Mouse (Mus musculus): Measurements from ENCODE around the gene Hoxd4. TPM values are rescaled to one million over a fixed set of nuclear protein-coding genes. Genes with fewer than 3 reads are reported as not detected.

Hoxd4 gene
- total and polyA plus RNA-seq, 2 experiments from 2014 or later, result not detected

DNA sequence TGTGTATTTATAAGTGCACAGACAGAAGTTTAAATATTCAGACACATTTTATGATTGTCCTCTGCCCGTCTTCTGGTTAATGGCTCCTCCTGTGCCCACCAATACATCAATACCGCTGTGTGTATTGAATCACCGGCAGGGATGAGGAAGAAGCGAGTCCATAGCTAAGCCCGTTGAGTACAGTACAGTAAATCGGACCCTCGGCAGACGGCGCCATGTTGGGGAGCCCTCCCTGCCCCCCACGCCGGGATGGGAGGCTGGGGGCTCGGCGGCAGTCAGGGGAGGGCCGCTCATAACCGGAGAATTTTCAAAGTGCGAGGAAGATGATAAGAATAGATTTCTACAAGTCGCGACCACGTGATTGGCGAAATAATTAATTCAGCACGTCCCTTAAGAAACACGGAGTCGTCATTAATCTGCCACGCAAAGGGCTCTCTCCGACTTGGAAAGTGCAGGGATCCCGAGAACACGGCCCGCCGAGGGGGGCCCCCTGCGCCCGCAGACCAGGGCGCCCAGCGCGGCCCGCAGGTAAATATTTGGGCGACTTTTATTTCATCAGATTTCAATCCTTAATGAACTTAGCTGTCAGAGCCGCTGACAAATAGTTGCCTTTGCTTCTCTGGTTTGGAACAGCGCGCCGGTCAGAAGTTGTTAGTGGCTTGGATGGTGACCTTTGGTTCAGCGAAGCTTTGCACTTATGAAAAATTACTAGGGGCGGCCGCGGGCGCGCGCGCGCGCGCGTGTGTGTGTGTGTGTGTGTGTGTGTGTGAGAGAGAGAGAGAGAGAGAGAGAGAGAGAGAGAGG lies 21.0 kb downstream of the Hoxd4 start:
- 1% methylated on average over 48 of the region's 52 CpGs for WGBS
- H3K4me3 ChIP-seq (ENCODE audit: low read depth, low read length), result no peak overlapping the region
- H3K27ac ChIP-seq (ENCODE audit: low read depth, low read length), result no peak overlapping the region
- TF ChIP-seq CTCF (IDR thresholded peaks at IDR 0.05; ENCODE audit: low read depth), result no peak
- H3K27me3 ChIP-seq (ENCODE audit: insufficient read depth, low read length), result peaks cover 88% of the 10 kb centered on the region
- ATAC-seq (no peak), DNase-seq (no peak)
- no peaks in the 10 kb centered on the region for H3K36me3 ChIP-seq (ENCODE audit: insufficient read depth)
- no peaks in the 10 kb centered on the region for H3K9me3 ChIP-seq (ENCODE audit: low read length)
- H3K4me2 ChIP-seq (ENCODE audit: low read depth), result no peak overlapping the region
- H3K9ac ChIP-seq, result no peak overlapping the region
- H3K4me1 ChIP-seq (ENCODE audit: insufficient read depth), result no peaks in the 10 kb centered on the region

DNA sequence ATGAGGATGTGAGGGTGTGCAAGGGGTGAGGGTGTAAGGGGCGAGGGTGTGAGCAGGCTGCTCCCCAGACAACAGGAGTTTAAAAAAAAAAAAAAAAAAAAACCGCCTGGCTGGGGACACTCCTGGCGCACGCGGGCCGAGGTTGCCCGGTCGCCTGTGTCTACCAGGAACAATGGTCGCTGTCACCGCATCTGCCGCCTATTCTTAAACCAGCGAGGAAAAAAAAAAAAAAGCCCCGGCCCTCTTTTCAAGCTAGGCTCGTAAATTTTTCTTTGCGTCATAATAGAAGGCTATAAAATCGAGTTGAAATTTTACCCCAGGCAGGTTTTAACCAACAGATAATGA lies 21.6 kb downstream of the Hoxd4 start:
- 1% methylated on average over 16 of the region's 16 CpGs for whole genome bisulfite sequencing

DNA sequence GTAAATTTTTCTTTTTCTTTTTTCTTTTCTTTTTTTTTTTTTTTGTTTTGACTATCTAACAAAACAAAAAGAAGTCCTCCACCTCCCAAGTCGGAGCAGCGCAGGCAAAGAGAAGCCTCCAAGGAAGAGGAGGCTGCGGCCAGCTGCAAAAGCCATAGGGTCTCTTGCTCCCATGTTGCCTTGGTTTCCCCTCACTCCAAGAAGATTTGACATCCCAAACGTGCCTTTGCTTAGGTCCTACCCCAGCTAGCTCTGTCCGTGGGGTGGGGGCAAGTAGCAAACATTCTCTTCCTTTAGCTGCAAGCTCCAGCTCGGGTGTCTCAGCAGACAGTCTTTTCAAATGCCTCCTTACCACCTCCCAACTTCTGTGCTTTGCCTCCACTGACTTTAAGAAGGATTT lies 22.0 kb downstream of the Hoxd4 start:
- H3K9me3 ChIP-seq (ENCODE audit: low read length), result no peaks in the 10 kb centered on the region
- H3K9ac ChIP-seq, result no peak overlapping the region
- no peak overlapping the region for H3K27ac ChIP-seq (ENCODE audit: low read depth, low read length)
- H3K4me3 ChIP-seq (ENCODE audit: low read depth, low read length), result no peak overlapping the region
- TF ChIP-seq CTCF (IDR thresholded peaks at IDR 0.05; ENCODE audit: low read depth), result no peak
- H3K4me2 ChIP-seq (ENCODE audit: low read depth), result no peak overlapping the region
- ATAC-seq (no peak), DNase-seq (no peak)
- H3K36me3 ChIP-seq (ENCODE audit: insufficient read depth), result no peaks in the 10 kb centered on the region
- peaks cover 88% of the 10 kb centered on the region for H3K27me3 ChIP-seq (ENCODE audit: insufficient read depth, low read length)
- H3K4me1 ChIP-seq (ENCODE audit: insufficient read depth), result no peaks in the 10 kb centered on the region
- WGBS, result under 1% methylated on average over 6 of the region's 6 CpGs

More for the DNA sequence above, 21.6 kb downstream of the Hoxd4 start:
- H3K9ac ChIP-seq, result no peak overlapping the region
- no peak overlapping the region for H3K4me3 ChIP-seq (ENCODE audit: low read depth, low read length)
- DNase-seq, result no peak
- no peaks in the 10 kb centered on the region for H3K4me1 ChIP-seq (ENCODE audit: insufficient read depth)
- H3K36me3 ChIP-seq (ENCODE audit: insufficient read depth), result no peaks in the 10 kb centered on the region
- no peak for TF ChIP-seq CTCF (IDR thresholded peaks at IDR 0.05; ENCODE audit: low read depth)
- ATAC-seq, result no peak
- H3K27ac ChIP-seq (ENCODE audit: low read depth, low read length), result no peak overlapping the region
- H3K9me3 ChIP-seq (ENCODE audit: low read length), result no peaks in the 10 kb centered on the region
- H3K27me3 ChIP-seq (ENCODE audit: insufficient read depth, low read length), result peaks cover 88% of the 10 kb centered on the region
- H3K4me2 ChIP-seq (ENCODE audit: low read depth), result no peak overlapping the region

DNA sequence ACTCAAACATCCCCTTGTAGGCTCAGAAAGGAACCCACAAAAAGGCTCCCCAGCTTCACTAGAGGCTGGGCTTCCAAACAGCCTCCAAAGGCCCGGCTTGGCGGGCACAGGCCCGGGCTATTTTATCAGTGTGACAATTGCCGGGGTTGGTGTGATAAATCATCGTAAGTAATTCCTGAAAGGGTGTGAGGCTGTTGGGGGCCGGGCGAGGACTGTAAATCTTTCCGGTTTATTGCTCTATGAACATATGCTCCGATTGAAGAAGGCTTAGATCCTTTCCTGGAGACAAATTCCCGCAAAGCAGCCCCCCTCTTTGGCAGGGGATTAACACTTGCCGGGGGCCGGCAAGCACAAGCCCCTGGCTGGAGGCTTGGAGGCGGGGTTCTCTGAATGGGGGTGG lies 22.7 kb downstream of the Hoxd4 start:
- no peak overlapping the region for H3K27ac ChIP-seq (ENCODE audit: low read depth, low read length)
- peaks cover 88% of the 10 kb centered on the region for H3K27me3 ChIP-seq (ENCODE audit: insufficient read depth, low read length)
- no peak overlapping the region for H3K9ac ChIP-seq
- H3K4me1 ChIP-seq (ENCODE audit: insufficient read depth), result no peaks in the 10 kb centered on the region
- no peak for TF ChIP-seq CTCF (IDR thresholded peaks at IDR 0.05; ENCODE audit: low read depth)
- ATAC-seq (no peak), DNase-seq (no peak)
- no peak overlapping the region for H3K4me3 ChIP-seq (ENCODE audit: low read depth, low read length)
- no peak overlapping the region for H3K4me2 ChIP-seq (ENCODE audit: low read depth)
- H3K36me3 ChIP-seq (ENCODE audit: insufficient read depth), result no peaks in the 10 kb centered on the region
- WGBS, result 2% methylated on average over 13 of the region's 13 CpGs
- no peaks in the 10 kb centered on the region for H3K9me3 ChIP-seq (ENCODE audit: low read length)

DNA sequence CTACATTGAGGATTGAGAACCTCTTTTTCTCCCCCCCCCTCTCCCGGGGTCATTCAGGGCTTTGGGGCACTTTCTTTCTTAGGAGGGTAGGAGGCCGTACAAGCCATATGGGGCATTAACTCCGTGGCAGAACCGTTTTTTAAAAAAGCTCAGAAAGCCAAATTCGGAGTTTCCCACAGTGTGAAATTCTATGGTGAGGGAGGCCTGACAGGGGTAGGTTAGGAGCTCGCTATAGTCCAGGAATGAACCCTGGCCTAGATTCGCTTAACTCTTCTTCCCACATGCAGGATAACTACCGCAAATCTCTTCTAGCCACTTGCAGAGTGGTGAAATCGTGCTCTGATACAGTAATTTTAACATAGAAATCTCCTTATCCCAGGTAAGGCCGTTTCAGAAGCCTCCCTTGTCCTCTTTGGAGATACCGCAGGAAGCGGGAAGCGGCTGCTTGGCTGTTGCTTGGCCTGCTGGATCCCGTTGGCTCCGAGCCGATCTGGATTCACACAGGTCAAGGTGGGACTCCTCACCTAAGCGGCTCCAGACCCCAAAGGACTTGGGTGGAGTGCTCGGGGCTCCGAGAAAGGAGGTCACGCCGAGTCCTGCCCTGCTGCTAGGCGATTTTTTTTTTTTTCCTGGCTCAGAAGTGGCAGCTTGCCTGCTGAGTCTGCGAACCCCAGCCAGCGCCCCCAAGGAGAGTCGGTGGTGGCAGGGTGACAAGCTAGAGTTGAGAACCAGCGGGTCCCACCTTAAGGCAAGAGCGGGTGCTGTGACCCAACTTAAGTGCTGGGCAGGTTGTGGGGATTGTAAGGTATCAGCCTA lies 23.5 kb downstream of the Hoxd4 start:
- Histone ChIP-seq H3K4me2 (ENCODE audit: low read depth) (no peak overlapping the region), H3K9me3 (ENCODE audit: low read length) (no peaks in the 10 kb centered on the region), H3K27ac (ENCODE audit: low read depth, low read length) (no peak overlapping the region), H3K4me3 (ENCODE audit: low read depth, low read length) (no peak overlapping the region), H3K36me3 (ENCODE audit: insufficient read depth) (no peaks in the 10 kb centered on the region), H3K4me1 (ENCODE audit: insufficient read depth) (no peaks in the 10 kb centered on the region), H3K9ac (no peak overlapping the region), H3K27me3 (ENCODE audit: insufficient read depth, low read length) (peaks cover 88% of the 10 kb centered on the region)
- no peak for DNase-seq
- WGBS, result 1% methylated on average over 27 of the region's 27 CpGs
- ATAC-seq, result no peak
- TF ChIP-seq CTCF (IDR thresholded peaks at IDR 0.05; ENCODE audit: low read depth), result no peak

DNA sequence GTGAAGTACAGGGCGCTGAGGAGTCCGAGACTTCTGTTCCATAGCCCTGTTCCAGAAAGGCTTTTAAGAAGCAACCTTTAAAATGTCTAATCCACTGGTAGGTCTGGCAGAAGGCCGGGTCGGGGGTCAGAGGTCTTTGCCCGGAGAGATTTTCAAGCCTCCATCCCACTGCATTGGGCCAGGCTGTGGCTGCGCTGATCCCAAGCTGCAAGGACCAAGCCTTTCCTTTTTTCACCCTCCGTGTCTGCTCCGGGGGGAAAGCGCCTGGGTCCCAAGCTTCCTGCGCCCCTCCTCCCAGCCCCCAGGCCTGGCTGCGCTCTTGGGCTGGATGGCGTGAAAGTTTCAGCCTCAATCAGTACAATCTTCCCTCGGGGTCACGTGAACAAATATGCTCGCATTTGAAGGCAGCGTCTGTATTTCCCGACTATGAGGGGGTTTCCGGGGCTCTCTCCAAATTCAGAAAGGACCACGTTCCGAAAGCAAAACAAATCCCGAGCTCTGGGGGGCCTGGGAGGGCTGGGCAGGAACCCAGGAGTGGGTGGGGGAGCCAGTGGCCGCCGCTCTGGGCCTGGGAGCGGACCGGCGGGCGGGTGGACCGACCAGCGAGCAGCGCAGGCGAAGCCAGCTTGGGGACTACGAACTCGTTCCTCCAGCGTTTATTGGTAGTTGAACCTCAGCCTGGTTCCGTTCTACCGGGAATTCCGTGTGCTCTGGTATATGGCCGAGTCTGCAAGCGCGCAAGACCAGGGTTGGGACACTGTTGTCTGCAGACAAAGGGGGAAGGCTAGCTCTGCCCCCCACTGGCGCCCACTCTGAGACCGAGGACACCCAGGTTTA lies 24.3 kb downstream of the Hoxd4 start:
- Histone ChIP-seq H3K27ac (ENCODE audit: low read depth, low read length) (no peak overlapping the region), H3K4me3 (ENCODE audit: low read depth, low read length) (no peak overlapping the region), H3K4me2 (ENCODE audit: low read depth) (no peak overlapping the region), H3K4me1 (ENCODE audit: insufficient read depth) (no peaks in the 10 kb centered on the region), H3K9ac (no peak overlapping the region), H3K9me3 (ENCODE audit: low read length) (no peaks in the 10 kb centered on the region), H3K36me3 (ENCODE audit: insufficient read depth) (no peaks in the 10 kb centered on the region), H3K27me3 (ENCODE audit: insufficient read depth, low read length) (peaks cover 84% of the 10 kb centered on the region)
- ATAC-seq (no peak), DNase-seq (no peak)
- 1% methylated on average over 42 of the region's 42 CpGs for WGBS
- no peak for TF ChIP-seq CTCF (IDR thresholded peaks at IDR 0.05; ENCODE audit: low read depth)

Data from forebrain, postnatal 0 days (tissue).